Mouse (Mus musculus) C2C12 (cell line): ENCODE measurements around the gene Hoxa4.

Experiments used
- CTCF ChIP-seq: IDR thresholded peaks from one replicate; pipeline ENCODE4 v1.5.1; 2011; ENCODE audit not compliant: control insufficient read depth, insufficient read depth, insufficient read length
- FOSL1 ChIP-seq: IDR thresholded peaks from one replicate; pipeline ENCODE4 v1.8.0; 2011; ENCODE audit warnings: mild to moderate bottlenecking, low read length; ENCODE audit not compliant: poor library complexity, insufficient read depth, severe bottlenecking
- MAX ChIP-seq: IDR thresholded peaks from one replicate; pipeline ENCODE4 v1.6.1; 2011; ENCODE audit warnings: mild to moderate bottlenecking, control low read depth
- MYOD1 ChIP-seq: IDR thresholded peaks from one replicate; pipeline ENCODE4 v1.6.1; 2011; ENCODE audit warnings: low read depth; ENCODE audit not compliant: control insufficient read depth, insufficient read length

GRCm38 (mm10) chr6:52182793-52183192, 8.8 kb downstream of the Hoxa4 start:
- TF ChIP-seq CTCF, result no peak
- no peak for TF ChIP-seq MAX
- no peak for TF ChIP-seq MYOD1
- TF ChIP-seq FOSL1, result no peak
